Mouse (Mus musculus): ENCODE data around the gene Sphkap. TPM values are rescaled to one million over a fixed set of nuclear protein-coding genes. Genes with fewer than 3 reads are reported as not detected.

Gene Sphkap
- polyA plus RNA-seq, 1 experiment: 0.05 TPM

- Histone ChIP-seq H3K4me3 (ENCODE audit: insufficient read depth, low read depth, low read length) (no peak overlapping the region), H3K27ac (ENCODE audit: insufficient read depth, low read depth, low read length) (no peak overlapping the region), H3K4me1 (ENCODE audit: control insufficient read depth, insufficient read depth, low read length) (no peaks in the 10 kb centered on the region), H3K27me3 (replicated peaks; ENCODE audit: control insufficient read depth, insufficient read depth, low read length) (no peaks in the 10 kb centered on the region), H3K36me3 (ENCODE audit: control insufficient read depth, insufficient read depth, low read length) (no peaks in the 10 kb centered on the region)
- no peak for TF ChIP-seq CTCF (conservative IDR thresholded peaks at IDR 0.05; ENCODE audit: insufficient read depth, insufficient read length, low read depth, low read length)
- no peak for TF ChIP-seq POLR2A (IDR thresholded peaks at IDR 0.05; ENCODE audit: low read depth, low read length)
- no peak for DNase-seq
- WGBS: 84% methylated on average over 6 of the region's 6 CpGs
Observed at GRCm38 (mm10) chr1:83297137-83298076, 110.6 kb downstream of the Sphkap start.

- Histone ChIP-seq H3K4me1 (ENCODE audit: control insufficient read depth, insufficient read depth, low read length) (no peaks in the 10 kb centered on the region), H3K36me3 (ENCODE audit: control insufficient read depth, insufficient read depth, low read length) (no peaks in the 10 kb centered on the region), H3K27me3 (replicated peaks; ENCODE audit: control insufficient read depth, insufficient read depth, low read length) (no peaks in the 10 kb centered on the region), H3K4me3 (ENCODE audit: insufficient read depth, low read depth, low read length) (no peak overlapping the region), H3K27ac (ENCODE audit: insufficient read depth, low read depth, low read length) (no peak overlapping the region)
- TF ChIP-seq POLR2A (IDR thresholded peaks at IDR 0.05; ENCODE audit: low read depth, low read length) (no peak), CTCF (conservative IDR thresholded peaks at IDR 0.05; ENCODE audit: insufficient read depth, insufficient read length, low read depth, low read length) (no peak)
- 53% methylated on average over 7 of the region's 7 CpGs for WGBS
- no peak for DNase-seq
Observed at GRCm38 (mm10) chr1:83285866-83286265, 122.1 kb downstream of the Sphkap start.

- no peaks in the 10 kb centered on the region for H3K36me3 ChIP-seq (ENCODE audit: control insufficient read depth, insufficient read depth, low read length)
- WGBS: 81% methylated on average over 11 of the region's 11 CpGs
Observed at GRCm38 (mm10) chr1:83277044-83277443, 131.0 kb downstream of the Sphkap start.

DNA sequence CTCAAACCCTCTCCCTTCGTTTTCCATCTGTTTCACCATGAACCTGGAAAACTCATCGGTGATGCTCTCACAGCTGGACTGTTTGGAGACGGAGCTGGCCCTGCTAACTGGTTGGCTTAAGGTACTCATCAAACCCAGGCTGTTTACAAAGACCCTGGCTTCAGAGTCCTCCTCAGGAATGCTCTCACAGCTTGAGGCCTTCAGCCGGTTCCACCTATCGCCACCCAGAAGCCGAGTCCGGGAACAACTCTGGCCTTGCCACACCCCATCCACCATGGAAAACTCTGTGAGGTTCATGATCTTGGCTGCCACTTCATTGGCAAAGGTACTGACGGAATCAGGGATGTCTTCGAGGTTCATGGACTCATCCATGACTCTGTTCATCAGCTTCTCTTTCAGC lies 131.4 kb downstream of the Sphkap start:
- no peak for DNase-seq
- H3K27me3 ChIP-seq (replicated peaks; ENCODE audit: control insufficient read depth, insufficient read depth, low read length): no peaks in the 10 kb centered on the region
- no peak overlapping the region for H3K4me3 ChIP-seq (ENCODE audit: insufficient read depth, low read depth, low read length)
- H3K36me3 ChIP-seq (ENCODE audit: control insufficient read depth, insufficient read depth, low read length): no peaks in the 10 kb centered on the region
- no peak overlapping the region for H3K27ac ChIP-seq (ENCODE audit: insufficient read depth, low read depth, low read length)
- H3K4me1 ChIP-seq (ENCODE audit: control insufficient read depth, insufficient read depth, low read length): no peaks in the 10 kb centered on the region
- WGBS: 91% methylated on average over 9 of the region's 9 CpGs
- TF ChIP-seq CTCF (conservative IDR thresholded peaks at IDR 0.05; ENCODE audit: insufficient read depth, insufficient read length, low read depth, low read length) (no peak), POLR2A (IDR thresholded peaks at IDR 0.05; ENCODE audit: low read depth, low read length) (no peak)

More at GRCm38 (mm10) chr1:83277044-83277443, 131.0 kb downstream of the Sphkap start:
- Histone ChIP-seq H3K27ac (ENCODE audit: insufficient read depth, low read depth, low read length) (no peak overlapping the region), H3K4me1 (ENCODE audit: control insufficient read depth, insufficient read depth, low read length) (no peaks in the 10 kb centered on the region), H3K4me3 (ENCODE audit: insufficient read depth, low read depth, low read length) (no peak overlapping the region), H3K27me3 (replicated peaks; ENCODE audit: control insufficient read depth, insufficient read depth, low read length) (no peaks in the 10 kb centered on the region)
- no peak for DNase-seq
- no peak for TF ChIP-seq CTCF (conservative IDR thresholded peaks at IDR 0.05; ENCODE audit: insufficient read depth, insufficient read length, low read depth, low read length)
- no peak for TF ChIP-seq POLR2A (IDR thresholded peaks at IDR 0.05; ENCODE audit: low read depth, low read length)

DNA sequence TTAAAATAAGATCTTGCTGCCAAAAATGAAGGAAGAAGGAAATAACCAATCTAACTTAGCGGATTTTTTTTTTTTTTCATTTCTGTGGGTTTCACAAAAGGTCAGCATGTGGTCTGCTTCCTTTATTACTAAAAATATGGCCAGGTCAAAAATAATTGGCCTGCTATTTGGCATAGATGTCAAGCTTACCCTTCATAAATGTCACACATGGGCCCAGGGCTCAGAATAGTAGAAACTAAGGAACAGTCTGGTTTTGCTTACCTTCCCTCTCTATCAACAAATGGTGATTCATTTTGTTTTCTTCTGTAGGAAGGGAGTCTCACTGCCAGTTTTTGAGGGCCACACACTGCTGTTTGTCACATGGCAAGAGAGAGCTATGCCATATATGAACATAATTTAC lies 156.3 kb downstream of the Sphkap start:
- TF ChIP-seq POLR2A (IDR thresholded peaks at IDR 0.05; ENCODE audit: low read depth, low read length) (no peak), CTCF (conservative IDR thresholded peaks at IDR 0.05; ENCODE audit: insufficient read depth, insufficient read length, low read depth, low read length) (no peak)
- H3K4me3 ChIP-seq (ENCODE audit: insufficient read depth, low read depth, low read length): no peak overlapping the region
- no peaks in the 10 kb centered on the region for H3K4me1 ChIP-seq (ENCODE audit: control insufficient read depth, insufficient read depth, low read length)
- H3K27ac ChIP-seq (ENCODE audit: insufficient read depth, low read depth, low read length): no peak overlapping the region
- H3K36me3 ChIP-seq (ENCODE audit: control insufficient read depth, insufficient read depth, low read length): no peaks in the 10 kb centered on the region
- H3K27me3 ChIP-seq (replicated peaks; ENCODE audit: control insufficient read depth, insufficient read depth, low read length): no peaks in the 10 kb centered on the region
- WGBS: 75% methylated on average over 1 of the region's 1 CpGs
- no peak for DNase-seq

DNA sequence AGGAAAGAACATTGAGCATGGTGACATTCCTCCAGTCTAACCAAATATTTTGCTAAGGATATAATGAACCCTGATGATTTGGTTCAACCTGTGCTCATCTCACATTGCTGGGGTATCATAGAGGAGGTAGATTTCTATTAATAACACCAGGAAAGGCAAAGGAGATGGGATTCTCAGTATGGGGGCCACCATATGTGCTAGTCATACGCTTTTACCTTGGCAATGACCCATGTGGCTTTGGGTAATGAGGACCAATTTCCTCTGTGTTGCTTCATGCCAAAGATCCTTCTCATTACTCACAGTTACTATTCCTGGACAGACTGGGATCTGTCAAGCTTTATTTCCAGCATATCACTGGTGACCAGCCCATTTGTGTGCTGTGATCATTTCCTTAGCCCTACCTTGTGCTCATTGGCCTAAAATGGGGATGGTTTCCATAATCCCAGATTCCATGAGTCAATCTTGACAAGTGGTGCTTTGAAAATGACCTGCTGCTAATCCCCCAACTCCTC lies 159.7 kb downstream of the Sphkap start:
- H3K27me3 ChIP-seq (replicated peaks; ENCODE audit: control insufficient read depth, insufficient read depth, low read length): no peaks in the 10 kb centered on the region
- TF ChIP-seq POLR2A (IDR thresholded peaks at IDR 0.05; ENCODE audit: low read depth, low read length): no peak
- TF ChIP-seq CTCF (conservative IDR thresholded peaks at IDR 0.05; ENCODE audit: insufficient read depth, insufficient read length, low read depth, low read length): no peak
- H3K36me3 ChIP-seq (ENCODE audit: control insufficient read depth, insufficient read depth, low read length): no peaks in the 10 kb centered on the region
- H3K4me1 ChIP-seq (ENCODE audit: control insufficient read depth, insufficient read depth, low read length): no peaks in the 10 kb centered on the region
- H3K4me3 ChIP-seq (ENCODE audit: insufficient read depth, low read depth, low read length): no peak overlapping the region
- DNase-seq: no peak
- no peak overlapping the region for H3K27ac ChIP-seq (ENCODE audit: insufficient read depth, low read depth, low read length)
- 87% methylated on average over 1 of the region's 1 CpGs for WGBS

DNA sequence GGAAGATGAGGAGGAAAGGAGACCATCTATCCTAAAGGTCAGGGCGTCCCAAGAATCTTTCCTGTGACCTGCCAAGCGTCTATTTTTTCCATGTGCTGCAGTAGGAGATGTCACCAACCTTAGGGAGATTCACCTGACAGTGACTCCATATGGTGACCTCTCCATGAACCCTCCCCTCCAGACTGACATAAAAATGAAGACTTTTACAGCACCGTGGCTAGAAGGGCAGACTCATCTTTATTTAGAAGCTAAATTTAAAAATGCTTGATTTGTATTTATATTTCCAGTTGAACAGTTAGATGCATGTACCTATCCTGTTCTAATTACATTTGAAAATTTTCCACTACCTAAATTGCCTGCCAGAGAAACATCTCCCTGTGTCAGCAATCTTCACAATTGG lies 180.1 kb downstream of the Sphkap start:
- Histone ChIP-seq H3K27ac (ENCODE audit: insufficient read depth, low read depth, low read length) (no peak overlapping the region), H3K27me3 (replicated peaks; ENCODE audit: control insufficient read depth, insufficient read depth, low read length) (no peaks in the 10 kb centered on the region), H3K4me1 (ENCODE audit: control insufficient read depth, insufficient read depth, low read length) (no peaks in the 10 kb centered on the region), H3K36me3 (ENCODE audit: control insufficient read depth, insufficient read depth, low read length) (no peaks in the 10 kb centered on the region), H3K4me3 (ENCODE audit: insufficient read depth, low read depth, low read length) (no peak overlapping the region)
- no peak for DNase-seq
- TF ChIP-seq CTCF (conservative IDR thresholded peaks at IDR 0.05; ENCODE audit: insufficient read depth, insufficient read length, low read depth, low read length): no peak
- TF ChIP-seq POLR2A (IDR thresholded peaks at IDR 0.05; ENCODE audit: low read depth, low read length): no peak
- WGBS: 78% methylated on average over 3 of the region's 3 CpGs
